Mouse (Mus musculus) urinary bladder, postnatal 36 days (tissue): ENCODE results near the gene Slc2a10.

Experiments
- DNase-seq, 2 experiments: peaks; one replicate each; pipeline ENCODE4 v3.0.0; 2022; ENCODE audit warnings: low spot score in 2 of 2, mixed read lengths in 1 of 2

Slc2a10 gene

DNA sequence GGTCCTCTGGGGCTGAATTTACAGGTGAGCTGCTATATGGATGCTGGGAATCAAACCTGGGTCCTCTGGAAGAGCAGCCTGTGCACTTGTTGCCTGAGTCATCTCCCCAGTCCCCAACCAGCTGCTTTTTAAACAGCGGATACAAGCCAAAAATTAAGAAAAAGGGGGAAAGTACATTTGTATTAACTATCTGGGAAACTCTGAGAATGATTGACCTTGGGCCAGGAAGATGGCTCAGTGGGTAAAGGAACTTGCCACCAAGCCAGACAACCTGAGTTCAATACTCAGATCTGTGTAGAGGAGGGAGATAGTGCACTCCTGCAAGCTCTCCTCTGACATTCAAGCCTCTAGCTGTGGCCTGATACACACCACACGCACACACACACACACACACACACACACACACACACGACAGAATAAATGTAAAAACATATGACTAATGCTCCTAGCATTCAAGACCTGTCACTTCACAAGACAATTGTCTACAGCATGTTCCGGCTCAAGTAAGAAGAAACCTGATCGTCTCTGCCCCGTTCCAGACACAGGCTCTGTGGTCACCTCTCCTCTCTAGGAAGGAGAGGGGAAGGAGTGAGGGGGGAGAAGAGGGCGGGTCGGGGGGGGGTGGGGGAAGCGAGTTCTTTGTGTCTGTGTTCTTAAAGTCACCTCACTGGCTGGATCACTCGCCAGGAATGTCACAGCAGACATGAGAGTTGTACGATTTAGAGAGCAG, 56.1 kb downstream of the Slc2a10 start:
- DNase-seq, result no peak

GRCm38 (mm10) chr2:165561861-165562260, 58.3 kb downstream of the Slc2a10 start:
- no peak for DNase-seq

DNA sequence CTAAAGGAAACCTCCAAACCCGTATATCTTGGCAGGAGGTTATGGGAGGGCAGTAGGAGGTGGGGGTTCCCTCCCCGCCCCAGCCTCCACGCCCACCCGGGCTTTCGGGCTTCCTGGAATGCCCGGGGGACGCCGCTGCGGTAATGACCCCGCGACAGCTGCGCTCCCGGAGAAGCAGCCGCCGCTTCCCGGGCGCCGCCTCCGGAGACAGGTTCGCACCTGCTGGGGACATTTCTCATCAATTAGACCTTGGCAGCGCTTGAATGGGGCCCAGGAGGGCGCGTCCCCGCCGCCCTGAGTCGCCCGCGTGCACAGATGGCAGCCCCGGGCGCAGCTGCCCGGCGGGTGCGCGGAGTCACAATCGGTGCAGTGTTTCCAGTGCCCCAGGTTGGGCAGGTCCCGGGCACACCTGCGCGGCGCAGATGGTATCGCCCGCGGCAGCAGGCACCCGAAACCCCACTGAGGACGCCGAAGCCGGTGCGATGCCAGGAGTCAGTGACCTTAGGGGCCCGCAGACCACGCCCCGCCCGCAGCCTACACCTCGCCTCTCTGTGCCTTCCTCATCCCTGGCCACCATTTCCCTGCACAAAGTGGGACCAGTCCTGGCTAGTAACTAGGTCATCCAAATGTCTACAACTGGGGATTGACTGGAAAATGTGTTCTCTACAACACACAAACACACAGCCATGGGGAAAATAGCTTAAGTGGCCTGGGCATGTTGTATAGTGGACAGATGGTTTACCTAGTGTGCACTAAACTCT, 59.9 kb downstream of the Slc2a10 start:
- DNase-seq, result peak; percentile 15 to 20

GRCm38 (mm10) chr2:165564101-165564500, 60.5 kb downstream of the Slc2a10 start:
- DNase-seq, result no peak

DNA sequence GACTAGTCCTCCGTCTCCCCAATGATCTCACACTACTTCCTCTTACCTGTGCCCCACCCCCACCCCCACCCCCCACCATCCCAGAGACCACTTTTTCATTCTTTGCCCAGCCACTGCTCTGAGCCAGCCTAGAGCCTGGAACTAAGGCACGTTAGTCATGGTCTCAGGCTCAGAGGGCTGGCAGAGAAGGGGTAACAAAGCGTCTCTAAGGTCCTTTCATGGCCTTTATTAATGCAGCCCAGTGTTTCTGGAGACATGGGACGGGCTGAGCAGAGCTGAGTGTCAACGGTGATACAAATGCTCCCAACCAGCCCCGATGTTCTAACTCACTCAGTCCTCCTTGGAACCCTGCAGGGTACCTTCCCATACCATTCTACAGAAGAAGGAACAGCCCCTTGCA, 61.0 kb downstream of the Slc2a10 start:
- no peak for DNase-seq

DNA sequence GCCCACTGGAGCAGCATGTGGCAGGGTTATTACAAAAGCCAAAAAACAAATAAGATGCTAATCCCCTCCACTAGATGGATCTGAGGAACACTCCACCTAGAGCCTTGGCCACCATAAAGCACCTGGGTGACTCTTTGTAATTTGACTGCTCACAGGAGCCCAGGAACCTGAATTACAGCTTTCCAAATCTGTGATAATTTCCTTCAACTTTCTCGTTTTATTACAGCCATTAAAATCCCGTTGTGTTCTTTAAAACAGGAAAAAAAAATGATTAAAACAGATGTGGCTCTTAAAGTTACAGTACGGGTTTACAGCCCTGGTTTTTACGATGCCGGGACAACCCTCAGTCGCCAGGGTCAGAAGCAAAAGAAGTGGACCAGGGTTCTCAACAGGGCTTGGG, 63.3 kb downstream of the Slc2a10 start:
- DNase-seq, result no peak

GRCm38 (mm10) chr2:165567820-165568219, 64.2 kb downstream of the Slc2a10 start:
- no peak for DNase-seq

DNA sequence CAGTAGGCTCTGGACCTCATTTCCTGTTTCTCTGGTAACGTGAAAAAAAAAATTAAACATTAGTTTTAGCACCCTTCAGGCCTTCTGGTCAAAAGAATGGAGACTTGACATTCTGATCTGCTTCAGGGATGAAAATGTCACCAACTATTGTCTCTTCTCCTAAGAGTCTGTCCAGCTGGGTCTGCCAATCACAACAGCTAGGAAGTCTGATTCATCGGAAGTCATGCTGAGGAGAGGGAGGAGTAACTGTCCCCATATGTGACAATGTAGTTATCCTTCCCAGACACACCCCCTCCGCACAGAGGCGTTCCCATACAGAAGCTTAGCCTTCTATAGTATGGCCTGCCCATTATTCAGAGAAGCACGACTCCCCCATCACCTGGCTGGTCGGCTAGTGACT, 65.3 kb downstream of the Slc2a10 start:
- no peak for DNase-seq
